Mouse (Mus musculus) embryonic facial prominence, embryonic 10.5 days (tissue): ENCODE results near the gene Naa38. TPM values are rescaled to one million over a fixed set of nuclear protein-coding genes. Genes with fewer than 3 reads are reported as not detected.
A peak's percentile ranks its signal among the peaks of the same experiment; 100 is the strongest.

Source experiments
- DNase-seq: peaks from one replicate; pipeline ENCODE4 v3.0.0-alpha.2; 2017; ENCODE audit warnings: low spot score
- H3K27ac ChIP-seq: fragments of 300-500 bp; sonication (generic); replicated peaks from 2 replicates; pipeline ENCODE4 v1.5.1; 2016; ENCODE audit warnings: mild to moderate bottlenecking
- H3K27me3 ChIP-seq: fragments of 300-500 bp; sonication (generic); replicated peaks from 2 replicates; pipeline ENCODE4 v1.6.1; 2016; ENCODE audit warnings: low read depth, mild to moderate bottlenecking; ENCODE audit not compliant: poor library complexity, severe bottlenecking
- H3K36me3 ChIP-seq: fragments of 300-500 bp; sonication (generic); replicated peaks from 2 replicates; pipeline ENCODE4 v1.6.1; 2016; ENCODE audit warnings: mild to moderate bottlenecking, moderate library complexity
- H3K4me1 ChIP-seq: fragments of 300-500 bp; sonication (generic); 2 replicates; pipeline ENCODE4 v1.6.1; 2016
- H3K4me3 ChIP-seq: fragments of 300-500 bp; sonication (generic); 2 replicates; pipeline ENCODE4 v1.5.1; 2016; ENCODE audit warnings: mild to moderate bottlenecking, moderate library complexity
- H3K9me3 ChIP-seq: fragments of 300-500 bp; sonication (generic); 2 replicates; pipeline ENCODE4 v1.6.1; 2016; ENCODE audit warnings: mild to moderate bottlenecking
- WGBS: fragments of 180-500 bp; shearing (Covaris S2); methylation state at CpG from one replicate; pipeline ENCODE4 v1.1.7; 2016; 5-methylcytosine and 5-hydroxymethylcytosine counted together
- polyA plus RNA-seq: library from polyadenylated mRNA; unstranded; fragments of >200 nt; fragmentation: Nextera tagmentation; extraction: Ambion mirVana; gene quantifications from 2 replicates; pipeline ENCODE4 v1.2.1, GENCODE M21; 2016

The Naa38 gene
- polyA plus RNA-seq, 1 experiment from 2014 or later = 137 TPM

GRCm38 (mm10) chr11:69368356-69369214 is 26.7 kb upstream of the Naa38 start:
- peak; percentile 77 for DNase-seq
- H3K36me3 ChIP-seq = peaks cover 28% of the 10 kb centered on the region
- WGBS = under 1% methylated on average over 86 of the region's 106 CpGs

GRCm38 (mm10) chr11:69369215-69369989 is 25.9 kb upstream of the Naa38 start, which contains the start of gene Chd3:
TSS of gene Chd3 (minus strand) at chr11:69369406.
- DNase-seq = peak; percentile 61
- no peaks in the 10 kb centered on the region for H3K9me3 ChIP-seq
- H3K4me3 ChIP-seq = peak within 1 kb of the TSS; percentile 97
- peaks cover 73% of the 10 kb centered on the region for H3K4me1 ChIP-seq
- 4% methylated on average over 19 of the region's 34 CpGs for WGBS
- no peaks in the 10 kb centered on the region for H3K27me3 ChIP-seq
- peaks cover 26% of the 10 kb centered on the region for H3K36me3 ChIP-seq
- H3K27ac ChIP-seq = peak within 1 kb of the TSS; percentile 100

More at GRCm38 (mm10) chr11:69368356-69369214, 26.7 kb upstream of the Naa38 start:
- no peaks in the 10 kb centered on the region for H3K27me3 ChIP-seq
- no peaks in the 10 kb centered on the region for H3K9me3 ChIP-seq
- H3K27ac ChIP-seq = peak overlapping the region; percentile 100
- peaks cover 81% of the 10 kb centered on the region for H3K4me1 ChIP-seq
- peak overlapping the region; percentile 97 for H3K4me3 ChIP-seq

- H3K4me3 ChIP-seq = peak overlapping the region; percentile 97
- peaks cover 29% of the 10 kb centered on the region for H3K36me3 ChIP-seq
- no peaks in the 10 kb centered on the region for H3K9me3 ChIP-seq
- H3K4me1 ChIP-seq = peaks cover 65% of the 10 kb centered on the region
- peak overlapping the region; percentile 100 for H3K27ac ChIP-seq
- no peak for DNase-seq
- 45% methylated on average over 2 of the region's 2 CpGs for WGBS
- no peaks in the 10 kb centered on the region for H3K27me3 ChIP-seq
Observed at GRCm38 (mm10) chr11:69369990-69370816, 25.1 kb upstream of the Naa38 start.

GRCm38 (mm10) chr11:69370817-69371215 is 24.5 kb upstream of the Naa38 start:
- H3K4me1 ChIP-seq = peaks cover 59% of the 10 kb centered on the region
- no peaks in the 10 kb centered on the region for H3K9me3 ChIP-seq
- peak overlapping the region; percentile 75 for H3K27ac ChIP-seq
- peak overlapping the region; percentile 97 for H3K4me3 ChIP-seq
- 18% methylated on average over 9 of the region's 9 CpGs for WGBS
- DNase-seq = no peak
- H3K27me3 ChIP-seq = no peaks in the 10 kb centered on the region
- H3K36me3 ChIP-seq = peaks cover 34% of the 10 kb centered on the region

- Histone ChIP-seq H3K9me3 (no peaks in the 10 kb centered on the region), H3K4me3 (peak overlapping the region; percentile 97; the same call in 1 of the 2 replicates), H3K36me3 (peaks cover 36% of the 10 kb centered on the region), H3K4me1 (peaks cover 53% of the 10 kb centered on the region), H3K27ac (peak overlapping the region; percentile 75), H3K27me3 (no peaks in the 10 kb centered on the region)
- 46% methylated on average over 12 of the region's 12 CpGs for WGBS
- no peak for DNase-seq
Observed at GRCm38 (mm10) chr11:69371601-69372000, 23.7 kb upstream of the Naa38 start.

GRCm38 (mm10) chr11:69372056-69372779 is 23.1 kb upstream of the Naa38 start:
- peaks cover 42% of the 10 kb centered on the region for H3K36me3 ChIP-seq
- DNase-seq = no peak
- peaks cover 46% of the 10 kb centered on the region for H3K4me1 ChIP-seq
- no peaks in the 10 kb centered on the region for H3K27me3 ChIP-seq
- peak overlapping the region; percentile 97; the same call in 1 of the 2 replicates for H3K4me3 ChIP-seq
- H3K9me3 ChIP-seq = no peaks in the 10 kb centered on the region
- peak overlapping the region; percentile 75 for H3K27ac ChIP-seq
- WGBS = 64% methylated on average over 12 of the region's 12 CpGs

- Histone ChIP-seq H3K9me3 (no peaks in the 10 kb centered on the region), H3K27me3 (no peaks in the 10 kb centered on the region), H3K27ac (peak overlapping the region; percentile 75; the same call in 1 of the 2 replicates), H3K36me3 (peaks cover 47% of the 10 kb centered on the region), H3K4me3 (0 out of 2 replicates have a peak overlapping the region, but pooled peaks have one; percentile 97), H3K4me1 (peaks cover 41% of the 10 kb centered on the region)
- no peak for DNase-seq
- 65% methylated on average over 3 of the region's 3 CpGs for WGBS
Observed at GRCm38 (mm10) chr11:69372780-69373170, 22.5 kb upstream of the Naa38 start.

GRCm38 (mm10) chr11:69373223-69373965 is 21.9 kb upstream of the Naa38 start:
- Histone ChIP-seq H3K27me3 (no peaks in the 10 kb centered on the region), H3K27ac (no peak overlapping the region), H3K36me3 (peaks cover 53% of the 10 kb centered on the region), H3K4me1 (peaks cover 35% of the 10 kb centered on the region), H3K4me3 (no peak overlapping the region), H3K9me3 (no peaks in the 10 kb centered on the region)
- WGBS = 92% methylated on average over 16 of the region's 16 CpGs
- DNase-seq = no peak

- H3K9me3 ChIP-seq = no peaks in the 10 kb centered on the region
- H3K36me3 ChIP-seq = peaks cover 55% of the 10 kb centered on the region
- H3K27ac ChIP-seq = no peak overlapping the region
- no peak overlapping the region for H3K4me3 ChIP-seq
- WGBS = 86% methylated on average over 4 of the region's 4 CpGs
- H3K27me3 ChIP-seq = no peaks in the 10 kb centered on the region
- DNase-seq = no peak
- peaks cover 22% of the 10 kb centered on the region for H3K4me1 ChIP-seq
Observed at GRCm38 (mm10) chr11:69375646-69376045, 19.6 kb upstream of the Naa38 start.

- H3K36me3 ChIP-seq = peaks cover 50% of the 10 kb centered on the region
- H3K27ac ChIP-seq = no peak overlapping the region
- no peak for DNase-seq
- H3K4me3 ChIP-seq = no peak overlapping the region
- no peaks in the 10 kb centered on the region for H3K27me3 ChIP-seq
- 81% methylated on average over 3 of the region's 3 CpGs for WGBS
- 0 out of 2 replicates have a peak, but pooled peaks cover under 1% of the 10 kb centered on the region for H3K4me1 ChIP-seq
- no peaks in the 10 kb centered on the region for H3K9me3 ChIP-seq
Observed at GRCm38 (mm10) chr11:69377766-69378165, 17.5 kb upstream of the Naa38 start.

GRCm38 (mm10) chr11:69379600-69379999 is 15.7 kb upstream of the Naa38 start:
- DNase-seq = no peak
- Histone ChIP-seq H3K27me3 (no peaks in the 10 kb centered on the region), H3K9me3 (no peaks in the 10 kb centered on the region), H3K4me1 (no peaks in the 10 kb centered on the region), H3K4me3 (no peak overlapping the region), H3K36me3 (peaks cover 39% of the 10 kb centered on the region), H3K27ac (no peak overlapping the region)
- WGBS = 80% methylated on average over 3 of the region's 3 CpGs
